Mouse (Mus musculus) kidney, postnatal 36 days (tissue): ENCODE data around the gene Gpc6.
A peak's percentile ranks its signal among the peaks of the same experiment; 100 is the strongest.

ENCODE experiments used
- DNase-seq, 2 experiments: peaks; one replicate each; pipeline ENCODE4 v3.0.0; 2021 to 2022; ENCODE audit warnings: mixed read lengths in 2 of 2

The Gpc6 gene

GRCm38 (mm10) chr14:117490469-117490868 is 565.4 kb downstream of the Gpc6 start:
- DNase-seq = no peak

DNA sequence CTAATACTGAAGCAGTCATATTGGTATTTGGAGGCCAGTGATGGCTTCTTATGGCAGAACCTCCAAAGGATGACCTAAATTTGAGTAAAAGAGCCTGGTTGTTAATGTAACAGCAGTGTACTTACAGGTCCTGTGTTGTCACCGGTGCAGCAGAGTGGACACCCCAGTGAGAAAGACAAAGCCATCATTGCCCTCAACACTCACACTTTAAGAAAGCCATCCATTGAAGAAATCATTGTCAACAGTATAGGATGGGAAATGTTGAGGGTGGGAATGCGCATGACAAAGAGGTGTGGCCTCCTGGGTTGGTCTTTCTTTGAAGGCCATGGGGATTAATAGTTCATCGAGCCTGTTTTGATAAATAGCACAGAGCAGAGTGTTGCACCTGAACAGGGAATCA is 570.0 kb downstream of the Gpc6 start:
- no peak for DNase-seq

GRCm38 (mm10) chr14:117498785-117499184 is 573.7 kb downstream of the Gpc6 start:
- no peak for DNase-seq

DNA sequence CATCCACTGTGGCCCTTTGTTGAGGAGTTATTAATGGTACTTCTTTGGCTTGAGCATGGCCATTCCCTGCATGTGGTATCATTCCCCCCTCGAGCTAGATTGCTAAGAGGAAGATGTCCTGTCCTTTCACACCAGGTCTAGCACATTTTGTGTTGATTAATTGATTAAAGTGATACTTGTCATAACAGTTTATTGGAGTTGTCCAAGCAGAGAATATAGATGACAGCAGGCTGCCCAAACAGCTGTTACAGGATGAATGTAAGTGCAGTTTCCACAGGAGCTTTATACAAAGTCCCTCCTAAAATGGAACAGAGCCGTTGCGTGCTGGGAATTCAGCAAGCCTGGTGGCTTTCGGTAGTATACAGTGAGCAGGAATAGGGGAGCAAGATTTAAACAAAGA is 574.2 kb downstream of the Gpc6 start:
- DNase-seq = no peak

DNA sequence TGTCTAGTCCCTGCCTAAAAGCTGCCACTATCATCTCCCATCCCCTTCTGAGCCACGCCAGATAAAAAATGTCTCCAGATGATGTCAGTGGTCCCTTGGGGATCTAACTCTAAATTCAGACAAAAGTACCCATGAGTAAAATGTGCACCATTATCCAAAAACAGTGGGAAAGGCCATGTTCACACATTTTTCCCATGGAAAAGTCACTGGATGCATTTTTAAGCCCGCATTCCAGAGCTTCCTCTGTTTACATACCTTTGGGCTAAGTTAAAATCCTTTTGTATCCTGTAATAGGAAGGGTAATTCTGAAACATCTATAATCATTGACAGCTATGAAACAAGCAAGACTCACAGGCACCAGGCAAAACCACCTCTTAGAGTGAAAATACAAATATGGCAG is 589.7 kb downstream of the Gpc6 start:
- DNase-seq = no peak

DNA sequence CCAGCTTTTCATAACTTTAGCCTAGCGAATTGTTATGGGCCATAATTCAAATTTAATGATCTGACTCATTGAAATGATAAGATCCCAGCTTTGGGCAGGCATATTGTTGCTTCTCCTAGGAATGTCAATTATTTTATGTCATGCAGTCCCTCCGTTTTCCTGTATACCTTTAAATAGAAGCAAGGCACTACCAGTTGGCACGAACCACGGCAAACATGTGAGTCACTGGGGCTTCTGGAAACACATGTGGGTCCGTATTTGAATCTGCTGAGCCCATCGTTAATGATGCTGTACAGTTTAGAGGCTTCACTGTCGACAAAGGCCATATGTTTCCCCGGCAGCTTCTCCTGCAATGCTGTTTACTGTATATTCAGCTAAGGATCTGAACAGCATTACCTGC is 594.5 kb downstream of the Gpc6 start:
- DNase-seq = peak in 1 of 2 experiments; percentile 3

- DNase-seq = peak; percentile 22 to 71
Measured at GRCm38 (mm10) chr14:117520706-117521105, 595.6 kb downstream of the Gpc6 start.

GRCm38 (mm10) chr14:117525133-117525532 is 600.0 kb downstream of the Gpc6 start:
- no peak for DNase-seq

- no peak for DNase-seq
Measured at GRCm38 (mm10) chr14:117527053-117527452, 601.9 kb downstream of the Gpc6 start.

GRCm38 (mm10) chr14:117529439-117529838 is 604.3 kb downstream of the Gpc6 start:
- no peak for DNase-seq

DNA sequence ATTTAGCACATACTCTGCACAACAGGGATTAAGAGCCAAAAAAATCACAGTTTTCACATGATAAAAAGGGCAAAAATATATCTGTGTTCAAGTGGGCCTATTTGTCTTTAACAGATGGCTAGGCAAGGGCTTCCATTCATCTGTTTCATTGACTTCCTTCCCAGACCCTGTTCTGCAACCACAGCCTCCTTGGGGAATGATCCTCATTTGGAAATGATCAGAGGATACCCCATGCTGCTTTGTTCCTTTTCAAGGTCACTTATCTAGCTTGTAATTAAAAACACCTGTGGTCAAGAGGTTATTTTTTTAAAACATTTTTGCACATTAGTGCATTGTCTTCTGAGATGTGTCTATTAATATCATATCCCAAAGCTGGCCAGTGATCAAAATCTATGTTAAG is 627.7 kb downstream of the Gpc6 start:
- DNase-seq = no peak

- no peak for DNase-seq
Measured at GRCm38 (mm10) chr14:117556715-117557320, 631.7 kb downstream of the Gpc6 start.

DNA sequence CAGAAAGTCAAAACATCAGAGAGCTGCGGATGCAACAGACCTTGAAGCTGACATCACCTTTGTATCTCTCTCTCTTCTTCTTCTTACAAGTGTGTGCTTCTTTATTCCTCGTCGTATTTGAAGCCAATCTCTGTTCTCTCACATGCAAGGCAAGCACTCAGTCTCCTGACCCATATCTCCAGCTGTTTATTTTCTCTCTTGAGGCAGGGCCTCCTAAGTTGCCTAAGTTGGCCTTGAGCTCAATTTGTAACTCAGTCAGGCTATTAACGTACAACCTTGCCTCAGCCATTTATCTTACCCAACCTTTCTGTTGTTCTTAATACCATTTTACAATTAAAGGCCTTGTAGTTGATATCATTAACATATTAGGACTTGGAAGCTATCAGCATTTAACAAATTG is 637.0 kb downstream of the Gpc6 start:
- DNase-seq = no peak

GRCm38 (mm10) chr14:117569278-117569677 is 644.2 kb downstream of the Gpc6 start:
- no peak for DNase-seq

DNA sequence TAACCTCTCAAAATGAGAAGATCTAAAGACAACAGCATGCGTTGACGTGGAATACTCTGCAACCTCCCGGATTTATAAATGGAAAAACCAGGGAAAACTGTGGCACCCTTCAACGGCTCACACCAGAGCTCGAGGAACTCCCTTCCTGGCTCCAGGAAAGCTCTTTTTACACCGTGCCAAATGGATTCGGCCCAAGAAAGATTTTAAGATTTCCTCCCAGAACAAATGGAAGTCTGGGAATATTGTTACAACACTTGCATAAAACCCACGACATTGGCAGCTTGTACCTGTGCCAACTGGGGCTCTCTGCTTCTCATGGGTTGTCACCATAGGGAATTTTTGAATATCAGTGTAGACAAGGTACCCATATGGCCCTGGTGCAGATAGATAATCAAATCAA is 647.1 kb downstream of the Gpc6 start:
- no peak for DNase-seq

DNA sequence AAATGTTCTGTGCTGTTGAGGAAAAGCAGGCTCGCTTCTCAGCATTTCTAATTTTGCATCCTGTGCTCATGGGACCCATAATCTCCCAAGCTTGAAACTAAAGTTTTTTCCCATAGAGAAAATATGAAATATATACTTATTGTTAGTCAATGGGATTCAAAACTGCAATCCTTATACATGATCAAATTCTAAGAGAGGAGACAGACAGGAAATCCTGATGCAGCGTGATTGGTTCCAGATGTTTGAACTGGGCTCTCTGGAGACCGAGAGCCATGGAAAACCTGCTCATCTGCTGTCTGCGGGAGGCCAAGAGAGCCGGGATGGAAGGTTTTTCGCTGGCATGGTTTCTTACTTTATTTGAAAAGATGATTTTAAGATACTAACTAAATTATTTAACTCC is 649.1 kb downstream of the Gpc6 start:
- DNase-seq = no peak

GRCm38 (mm10) chr14:117581740-117582139 is 656.6 kb downstream of the Gpc6 start:
- no peak for DNase-seq

GRCm38 (mm10) chr14:117599758-117600157 is 674.6 kb downstream of the Gpc6 start:
- no peak for DNase-seq

GRCm38 (mm10) chr14:117603837-117604236 is 678.7 kb downstream of the Gpc6 start:
- no peak for DNase-seq

- no peak for DNase-seq
Measured at GRCm38 (mm10) chr14:117605750-117606149, 680.6 kb downstream of the Gpc6 start.

GRCm38 (mm10) chr14:117611113-117611512 is 686.0 kb downstream of the Gpc6 start:
- no peak for DNase-seq

DNA sequence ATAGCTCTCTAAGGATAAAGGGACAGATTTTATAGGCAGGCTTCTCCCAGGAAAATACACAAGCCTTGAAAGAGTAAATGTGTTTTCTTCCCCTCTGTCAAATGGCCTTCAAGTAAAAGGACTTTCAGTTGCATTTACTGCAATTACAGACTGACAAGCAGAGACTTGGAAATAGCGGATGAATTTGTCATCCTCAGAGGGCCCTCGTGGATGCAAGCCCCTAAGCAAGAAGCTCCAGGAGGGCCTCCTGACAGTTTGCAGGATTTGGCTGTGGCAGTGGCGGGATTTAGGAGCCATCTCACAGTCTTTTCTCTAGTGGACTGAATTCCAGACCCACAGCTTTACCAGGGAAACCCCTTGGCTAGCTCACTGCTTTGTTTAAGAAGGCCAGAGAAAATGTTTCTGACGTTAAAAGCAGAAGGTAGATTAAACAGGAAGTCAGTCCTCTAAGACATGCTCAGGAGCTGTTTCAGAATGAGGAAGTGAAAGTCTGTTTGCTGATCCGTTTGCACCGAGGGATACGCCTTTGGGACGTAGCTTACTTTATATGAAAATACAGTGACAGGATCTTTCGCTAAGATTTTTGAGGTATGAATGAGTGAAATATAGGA is 700.1 kb downstream of the Gpc6 start:
- no peak for DNase-seq

DNA sequence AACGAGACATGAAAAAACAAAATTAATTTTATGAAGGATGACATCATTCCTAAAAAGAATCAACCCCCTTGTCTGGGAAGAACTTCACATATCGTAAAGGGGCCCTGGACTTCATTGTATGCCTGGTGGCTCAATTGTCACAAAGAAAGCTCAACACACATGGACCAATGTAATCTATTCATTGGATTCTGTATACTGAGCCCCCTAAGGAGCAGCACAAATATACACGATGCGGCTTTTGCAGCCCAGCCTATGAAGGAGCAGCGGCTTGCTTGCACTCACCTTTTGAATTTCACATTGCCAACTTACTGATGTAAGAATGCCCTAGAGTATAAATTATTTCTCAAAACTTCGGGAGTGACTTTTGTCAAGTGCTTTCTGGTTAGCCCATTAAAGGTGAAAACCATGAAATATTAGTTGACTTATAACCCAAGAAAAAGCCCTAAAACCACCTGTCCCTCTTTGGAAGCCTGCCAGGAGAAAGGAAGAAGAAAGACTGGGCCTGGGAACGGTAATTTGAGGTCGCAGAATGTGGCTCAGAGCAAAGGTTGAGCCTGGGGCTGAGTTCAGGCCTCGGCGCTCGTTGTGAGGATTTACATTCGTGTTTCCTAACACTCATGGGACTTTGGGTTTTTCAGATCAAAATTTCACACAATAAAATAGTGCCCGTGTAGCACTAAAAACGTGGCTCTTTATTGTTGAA is 709.3 kb downstream of the Gpc6 start:
- DNase-seq = peak in 1 of 2 experiments; percentile 21

- no peak for DNase-seq
Measured at GRCm38 (mm10) chr14:117641853-117642252, 716.7 kb downstream of the Gpc6 start.
